Mouse (Mus musculus): ENCODE measurements around the gene Gm21518. TPM values are rescaled to one million over a fixed set of nuclear protein-coding genes. Genes with fewer than 3 reads are reported as not detected.

Gm21518 gene
- not detected in 4 replicates for total RNA-seq (2023; ENCODE audit: inconsistent age)

GRCm38 (mm10) chrY:62190566-62190965 is at the start of gene Gm21518:
Gene Gm21518 (plus strand): TSS chrY:62190866.

